Mouse (Mus musculus) gastrocnemius, postnatal 14 days (tissue): Measurements from ENCODE around the gene Sult5a1. TPM values are rescaled to one million over a fixed set of nuclear protein-coding genes. Genes with fewer than 3 reads are reported as not detected.
A peak's percentile ranks its signal among the peaks of the same experiment; 100 is the strongest.
"Not testable (repeated sequence)": the region's sequence is repeated elsewhere in the genome, so short reads cannot be mapped to it uniquely, and the experiment has no call there.

Source experiments
- DNase-seq: peaks from one replicate; pipeline ENCODE4 v3.0.0; 2021; ENCODE audit warnings: mixed read lengths
- intact Hi-C: fragments of 180-260 bp; cut with DNase I; formaldehyde crosslinking; loops from one replicate; pipeline ENCODE4 v1.15.1; 2025; ENCODE audit warnings: low total_unique reads
- microRNA-seq, 2 experiments: library from miRNA; unstranded; fragments of <30 nt; microRNA quantifications; one replicate each; pipeline ENCODE4 v1.2.0; 2021
- total RNA-seq, 2 experiments: library from RNA; stranded (reverse); gene quantifications; 2 replicates each; pipeline ENCODE4 v1.2.3; 2021

Sult5a1 gene
- total RNA-seq, 2 experiments from 2014 or later, result 5.7 to 6.9 TPM

GRCm38 (mm10) chr8:123105553-123106326 lies 52.4 kb downstream of the Sult5a1 start:
- no peak for DNase-seq
- intact Hi-C loops, result loop anchor here (5.0 kb wide), 1 partner anchor 97 kb away; no protein-coding TSS in a partner anchor

GRCm38 (mm10) chr8:123104046-123104767 lies 53.9 kb downstream of the Sult5a1 start:
- no peak for DNase-seq
- intact Hi-C loops, result no loop called here

- intact Hi-C loops, result no loop called here
- DNase-seq, result no peak
These were observed 54.8 kb downstream of the Sult5a1 start for GRCm38 (mm10) chr8:123103285-123103684.

- intact Hi-C loops, DNase-seq: not testable (repeated sequence)
These were observed 55.3 kb downstream of the Sult5a1 start for GRCm38 (mm10) chr8:123102855-123103254.

- intact Hi-C loops, result no loop called here
- peak; percentile 97 for DNase-seq
These were observed 56.1 kb downstream of the Sult5a1 start, which contains the start of gene Rpl13 for GRCm38 (mm10) chr8:123101735-123102685. TSS of gene Rpl13 (plus strand) at chr8:123102350.

- intact Hi-C loops, result no loop called here
- DNase-seq, result no peak
These were observed 56.9 kb downstream of the Sult5a1 start for GRCm38 (mm10) chr8:123101244-123101643.

- intact Hi-C loops, result no loop called here
These were observed 57.8 kb downstream of the Sult5a1 start for GRCm38 (mm10) chr8:123100288-123100687.

GRCm38 (mm10) chr8:123097786-123098584 lies 60.1 kb downstream of the Sult5a1 start:
- intact Hi-C loops, result no loop called here
- no peak for DNase-seq

More at GRCm38 (mm10) chr8:123100288-123100687, 57.8 kb downstream of the Sult5a1 start:
- DNase-seq, result no peak

GRCm38 (mm10) chr8:123097216-123097615 lies 60.9 kb downstream of the Sult5a1 start:
- no peak for DNase-seq
- intact Hi-C loops, result no loop called here

Small RNA genes lying within 50 kb of the gene (microRNA-seq; reads per million reads assigned to microRNA genes)
- gene Mir7079, result 0 reads per million in 2 experiments
- 0.32 to 1.0 reads per million in 2 experiments for gene Mir7080

Other genes with a start within 250 kb of the Sult5a1 start
- 10 to 100 TPM; 40.2 to 43.2 TPM for gene Ankrd11, start 116.0 kb downstream of the Sult5a1 start, total RNA-seq
- gene Spg7, start 95.4 kb downstream of the Sult5a1 start, total RNA-seq, result 10 to 100 TPM; 49.0 to 59.2 TPM
- 100 to 1,000 TPM; 517 to 627 TPM for gene Rpl13, start 56.0 kb downstream of the Sult5a1 start, total RNA-seq
- under 1 TPM; 0.31 to 0.73 TPM for gene Cpne7, start 40.9 kb downstream of the Sult5a1 start, total RNA-seq
- 10 to 100 TPM; 11.8 to 20.9 TPM for gene Dpep1, start 27.9 kb upstream of the Sult5a1 start, total RNA-seq
- 10 to 100 TPM; 41.6 to 53.3 TPM for gene Chmp1a, start 54.4 kb upstream of the Sult5a1 start, total RNA-seq
- 1 to 10 TPM; 1.6 to 1.8 TPM for gene Spata33, start 54.5 kb upstream of the Sult5a1 start, total RNA-seq
- gene Cdk10, start 66.5 kb upstream of the Sult5a1 start, total RNA-seq, result 10 to 100 TPM; 11.5 to 12.0 TPM
- gene Spata2l, start 77.9 kb upstream of the Sult5a1 start, total RNA-seq, result 1 to 10 TPM in 1 of 2 experiments, under 1 TPM in 1; 0.86 to 1.4 TPM
- 1 to 10 TPM; 5.6 to 6.0 TPM for gene Zfp276, start 95.9 kb upstream of the Sult5a1 start, total RNA-seq
- 10 to 100 TPM; 11.7 to 12.0 TPM for gene Vps9d1, start 96.0 kb upstream of the Sult5a1 start, total RNA-seq
- 1 to 10 TPM in 1 of 2 experiments, under 1 TPM in 1; 0.92 to 1.3 TPM for gene Fanca, start 160.3 kb upstream of the Sult5a1 start, total RNA-seq
- under 1 TPM; 0.44 to 0.92 TPM for gene Spire2, start 174.4 kb upstream of the Sult5a1 start, total RNA-seq
- 100 to 1,000 TPM; 140 to 162 TPM for gene Tcf25, start 215.4 kb upstream of the Sult5a1 start, total RNA-seq
- not detected for gene Mc1r, start 248.8 kb upstream of the Sult5a1 start, total RNA-seq